Mouse (Mus musculus) frontal cortex, postnatal 14 days (tissue): Measurements from ENCODE around the gene Map2k3.
"Not testable (repeated sequence)": the region's sequence is repeated elsewhere in the genome, so short reads cannot be mapped to it uniquely, and the experiment has no call there.

Experiments
- DNase-seq, 2 experiments: peaks; one replicate each; pipeline ENCODE4 v3.0.0; 2022; ENCODE audit warnings: low spot score in 2 of 2

Map2k3 gene

DNA sequence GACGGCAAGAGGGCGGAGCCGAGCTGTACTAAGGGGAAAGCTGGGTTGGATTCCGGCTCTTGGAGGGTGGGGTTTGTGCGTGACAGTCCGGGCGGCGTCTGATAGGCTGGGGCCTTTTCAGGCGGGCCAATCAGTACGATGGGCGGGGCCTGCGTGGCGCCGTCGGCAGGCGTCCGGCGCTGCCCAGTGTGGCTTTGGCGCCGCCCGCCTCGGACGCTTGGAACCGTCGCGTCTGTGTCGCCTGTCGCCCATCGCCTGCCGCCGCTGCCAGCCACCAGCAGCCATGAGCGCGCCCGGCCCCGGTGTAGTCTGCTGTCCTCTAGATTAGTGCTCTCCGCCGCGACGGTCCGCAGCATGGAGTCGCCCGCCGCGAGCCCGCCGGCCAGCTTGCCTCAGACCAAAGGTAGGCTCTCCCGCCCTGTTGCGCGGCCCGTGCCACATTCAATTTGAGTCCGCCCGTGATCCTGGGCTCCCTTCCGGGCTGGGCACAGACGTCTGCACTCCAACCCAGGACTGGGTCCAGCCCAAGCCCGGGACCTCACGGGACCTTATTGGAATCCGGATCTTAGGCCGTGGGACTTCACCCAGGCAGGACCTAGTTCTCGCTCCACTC is at the start of gene Map2k3:
Gene Map2k3 (plus strand): TSS at position 165 of the 613 bp plus-strand sequence.
- peak; percentile 87 to 94 for DNase-seq

DNA sequence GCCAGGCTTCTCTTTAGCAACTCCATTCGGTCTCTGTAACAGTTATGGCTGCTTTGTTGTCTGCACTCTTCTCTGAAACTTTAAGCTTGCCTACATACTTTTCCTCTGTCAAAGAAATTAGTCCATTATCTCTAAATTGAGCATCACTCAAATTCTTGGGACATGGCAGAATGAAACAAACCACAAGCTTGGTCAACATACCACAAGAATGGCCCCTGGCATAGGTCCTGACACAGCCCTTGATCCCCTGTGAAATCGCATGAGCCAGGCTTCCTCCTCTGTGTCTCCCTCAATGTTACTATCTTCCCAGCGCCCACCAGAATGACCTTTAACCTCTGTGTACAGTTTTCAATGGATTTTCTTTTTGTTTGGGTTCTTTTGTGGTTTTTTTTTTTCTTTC is 49.4 kb upstream of the Map2k3 start:
- DNase-seq, result no peak

DNA sequence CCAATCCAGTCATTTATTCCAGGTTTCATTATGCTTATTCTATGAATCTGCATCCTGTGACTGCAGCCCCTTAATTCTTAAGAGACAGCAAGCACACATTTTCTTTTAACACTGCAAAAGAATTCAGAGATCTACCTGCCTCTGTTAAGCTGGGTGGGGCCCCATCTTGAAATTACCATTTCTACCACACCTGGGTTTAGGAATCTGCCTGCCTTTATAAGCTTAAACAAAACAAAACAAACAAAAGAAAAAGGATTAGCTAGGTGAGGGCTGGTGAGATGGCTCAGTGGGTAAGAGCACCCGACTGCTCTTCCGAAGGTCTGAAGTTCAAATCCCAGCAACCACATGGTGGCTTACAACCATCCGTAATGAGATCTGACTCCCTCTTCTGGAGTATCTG is 44.8 kb upstream of the Map2k3 start:
- DNase-seq, result not testable (repeated sequence)

DNA sequence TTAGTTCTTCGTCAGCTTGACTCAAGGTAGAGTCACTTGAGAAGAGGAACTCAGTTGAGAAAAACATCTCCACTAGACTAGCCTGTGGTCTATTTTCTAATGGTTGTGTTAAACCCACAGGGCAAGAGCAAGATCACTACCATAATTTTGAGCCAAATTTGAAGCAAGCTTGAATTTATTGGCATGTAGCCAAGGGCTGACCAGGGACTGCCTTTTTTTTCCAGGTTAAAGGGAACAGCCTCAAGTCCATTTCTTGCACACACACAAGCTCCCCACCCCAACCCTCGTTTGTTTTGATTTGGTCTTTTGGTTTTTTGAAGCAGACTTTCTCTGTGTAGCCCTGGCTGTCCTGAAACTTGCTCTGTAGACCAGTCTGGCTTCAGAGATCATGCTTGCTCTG is 42.0 kb upstream of the Map2k3 start:
- no peak for DNase-seq

DNA sequence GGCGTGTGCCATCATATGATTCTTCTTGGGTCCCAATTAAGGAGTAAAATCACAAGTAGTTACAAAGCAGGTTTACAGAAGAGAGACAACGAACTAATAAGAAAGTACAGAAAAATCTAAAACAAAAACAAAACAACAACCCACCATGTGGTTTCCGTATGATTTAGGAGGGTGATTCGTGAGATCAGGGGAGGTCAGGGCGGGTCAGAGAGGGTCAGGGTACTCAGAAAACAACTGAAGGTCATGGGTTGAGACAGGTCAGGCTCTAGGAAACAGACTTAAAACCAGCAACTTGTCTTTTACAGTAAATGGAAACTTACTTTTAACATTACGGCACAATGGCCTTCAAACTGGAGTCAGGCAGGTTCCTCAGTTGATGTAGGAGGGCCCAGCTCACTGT is 41.5 kb upstream of the Map2k3 start:
- no peak for DNase-seq

DNA sequence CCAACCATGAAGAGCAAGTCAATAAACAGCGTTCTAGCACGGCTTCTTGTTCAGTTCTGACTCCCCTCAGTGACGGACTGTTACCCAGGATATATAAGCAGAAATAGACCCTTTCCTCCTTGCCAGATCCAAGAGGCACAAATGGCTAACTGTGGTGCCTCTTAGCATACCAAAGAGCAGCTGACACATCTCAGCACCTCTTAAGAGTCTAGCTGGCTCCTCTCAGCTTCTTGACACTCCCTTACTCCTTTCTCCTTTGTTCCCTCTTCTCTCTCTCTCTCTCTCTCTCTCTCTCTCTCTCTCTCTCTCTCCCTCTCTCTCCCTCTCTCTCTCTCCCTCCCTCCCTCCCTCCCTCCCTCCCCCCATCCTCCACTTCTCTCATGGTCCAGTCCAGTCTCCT is 41.1 kb upstream of the Map2k3 start:
- no peak for DNase-seq

DNA sequence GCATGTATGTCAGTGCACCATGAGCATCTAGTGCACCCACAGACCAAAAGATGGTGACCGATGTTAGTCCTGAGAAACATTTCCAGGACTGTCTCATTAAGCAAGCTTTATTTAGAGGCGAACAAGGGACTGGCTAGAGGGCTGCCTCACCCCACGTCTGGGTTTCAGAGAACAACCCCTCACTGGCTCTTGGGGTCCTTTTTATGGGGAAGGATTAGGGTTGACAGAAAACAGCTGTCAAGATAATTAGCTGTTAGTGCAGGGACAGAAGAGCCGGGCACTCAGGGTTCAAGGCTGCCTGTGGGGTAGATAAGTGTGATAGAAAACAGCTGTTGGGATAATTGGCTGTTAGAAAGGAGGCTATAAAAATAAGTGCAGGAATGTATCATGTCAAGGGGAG is 35.9 kb upstream of the Map2k3 start:
- no peak for DNase-seq

DNA sequence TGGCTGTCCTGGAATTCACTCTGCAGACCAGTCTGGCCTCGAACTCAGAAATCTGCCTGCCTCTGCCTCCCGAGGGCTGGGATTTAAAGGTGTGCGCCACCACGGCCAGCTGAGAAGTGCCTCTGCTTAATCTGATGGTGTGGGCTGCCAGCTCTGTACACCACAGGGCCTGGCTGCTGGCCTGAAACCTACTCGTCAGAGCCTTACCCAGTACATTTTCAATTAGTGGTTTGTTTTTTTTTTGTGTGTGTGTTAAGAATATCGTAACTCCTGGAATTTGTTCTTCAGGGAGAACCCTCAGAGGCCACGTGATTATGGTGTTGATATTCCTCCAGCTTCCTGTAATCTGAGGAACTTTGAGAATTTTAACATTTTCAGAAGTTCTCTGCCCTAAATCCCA is 29.8 kb upstream of the Map2k3 start:
- no peak for DNase-seq

DNA sequence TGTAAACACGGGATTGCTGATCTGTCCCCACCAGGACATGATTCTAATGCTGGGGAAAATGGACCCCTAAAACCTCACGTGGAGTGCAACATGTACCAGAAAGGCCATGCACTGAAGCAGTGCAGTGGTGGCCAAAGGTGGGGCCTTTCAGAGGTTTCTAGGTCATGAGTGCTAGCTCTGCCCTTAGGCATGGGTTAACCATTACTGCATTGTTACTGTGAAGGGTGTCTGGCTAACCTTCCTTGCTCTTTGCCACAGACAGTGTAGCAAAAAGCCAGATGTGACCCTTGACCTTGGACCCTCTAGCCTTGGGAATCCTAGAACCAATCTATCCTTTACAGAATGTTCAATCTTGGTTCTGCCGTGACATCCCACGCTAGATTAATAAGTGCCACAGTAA is 29.3 kb upstream of the Map2k3 start:
- DNase-seq, result no peak

DNA sequence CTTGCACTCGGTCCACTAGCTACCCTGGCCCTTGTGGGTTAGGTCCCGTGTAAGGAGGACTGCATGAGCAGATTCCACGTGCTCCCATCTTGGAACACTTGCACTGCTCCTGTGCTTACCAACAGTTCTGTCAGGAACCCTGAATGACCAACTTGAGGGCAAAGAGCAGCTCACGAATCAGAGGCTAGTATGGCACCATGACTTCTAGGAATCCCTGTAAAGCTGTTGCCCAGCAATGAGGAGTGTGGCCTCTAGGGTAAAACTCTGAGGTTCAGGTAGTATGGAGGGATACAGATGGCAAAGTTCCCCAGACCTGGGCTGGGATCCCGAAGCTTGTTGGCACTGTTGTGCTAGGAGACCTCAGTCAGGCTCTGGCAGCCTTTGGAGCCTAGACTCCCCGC is 28.2 kb upstream of the Map2k3 start:
- no peak for DNase-seq

DNA sequence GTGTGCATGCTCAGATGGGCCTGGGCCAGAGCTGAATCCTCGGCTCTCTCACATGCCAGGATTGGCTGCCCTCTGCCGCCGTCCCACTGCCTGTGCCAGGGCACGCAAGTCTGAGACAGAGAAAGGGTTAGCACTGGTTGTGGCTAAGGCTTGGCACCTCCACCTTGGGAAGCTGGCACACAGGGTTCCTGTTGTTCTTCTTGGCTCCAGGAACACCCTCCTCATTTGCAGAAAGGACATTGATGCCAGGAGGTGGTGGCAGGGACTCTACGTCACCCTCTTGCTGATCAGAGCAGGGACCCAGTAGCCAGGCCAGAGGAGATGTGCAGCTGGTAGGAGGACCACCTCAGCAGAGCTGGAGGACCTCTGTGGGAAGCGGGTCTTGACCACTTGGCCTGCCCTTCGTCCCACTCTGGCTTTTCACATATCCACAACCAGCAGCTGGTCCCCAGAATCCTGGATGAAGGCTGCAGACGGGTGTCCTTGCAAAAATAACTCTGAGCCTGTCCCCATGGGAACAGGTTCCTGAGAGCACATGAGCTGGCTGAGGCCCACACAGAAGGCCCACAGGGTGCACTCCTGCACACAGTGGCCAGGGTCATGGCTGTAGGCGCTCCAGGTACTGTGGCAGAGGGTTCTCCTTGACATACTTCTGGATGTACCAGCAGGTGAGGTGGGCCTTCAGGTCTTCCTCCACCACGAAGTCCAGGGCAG is 26.3 kb upstream of the Map2k3 start:
- no peak for DNase-seq

DNA sequence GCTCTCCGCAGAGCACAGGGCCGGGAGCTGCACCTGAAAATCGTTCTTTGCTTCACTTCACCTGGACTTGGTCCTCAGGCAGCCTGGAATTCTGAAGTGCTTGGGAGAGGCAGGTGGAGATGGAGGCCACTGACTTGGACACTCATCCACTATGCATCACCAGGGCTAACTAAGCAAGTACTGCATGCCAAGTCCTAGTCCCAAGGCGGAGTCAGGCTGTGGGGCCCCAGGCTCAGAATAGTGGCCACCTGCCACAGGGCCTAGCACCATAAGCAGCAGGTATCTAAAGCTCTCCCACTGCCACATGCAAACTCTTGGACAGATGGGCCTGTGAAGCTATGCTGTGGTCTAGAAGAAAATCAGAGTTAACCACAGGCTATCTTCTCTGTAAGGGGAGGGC is 25.4 kb upstream of the Map2k3 start:
- no peak for DNase-seq

DNA sequence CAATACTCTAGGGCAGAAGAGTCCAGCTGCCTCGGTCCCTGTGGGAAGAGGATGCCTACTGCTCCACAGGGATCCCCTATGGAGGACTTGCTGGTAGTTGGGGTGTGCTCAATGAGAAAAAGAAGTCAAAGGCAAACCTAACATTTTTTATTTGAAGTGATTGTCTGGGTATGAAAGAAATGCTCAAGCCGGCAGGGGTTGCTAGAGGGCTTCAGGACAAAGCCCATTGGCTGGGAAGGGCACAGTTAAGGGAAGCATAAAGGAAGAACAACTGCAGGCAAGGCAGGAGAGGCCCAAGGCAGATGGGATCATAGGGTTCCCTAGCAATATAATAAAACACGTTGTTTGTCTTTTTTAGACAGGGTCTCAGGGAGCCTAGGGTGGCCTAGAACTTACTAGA is 23.8 kb upstream of the Map2k3 start:
- no peak for DNase-seq

DNA sequence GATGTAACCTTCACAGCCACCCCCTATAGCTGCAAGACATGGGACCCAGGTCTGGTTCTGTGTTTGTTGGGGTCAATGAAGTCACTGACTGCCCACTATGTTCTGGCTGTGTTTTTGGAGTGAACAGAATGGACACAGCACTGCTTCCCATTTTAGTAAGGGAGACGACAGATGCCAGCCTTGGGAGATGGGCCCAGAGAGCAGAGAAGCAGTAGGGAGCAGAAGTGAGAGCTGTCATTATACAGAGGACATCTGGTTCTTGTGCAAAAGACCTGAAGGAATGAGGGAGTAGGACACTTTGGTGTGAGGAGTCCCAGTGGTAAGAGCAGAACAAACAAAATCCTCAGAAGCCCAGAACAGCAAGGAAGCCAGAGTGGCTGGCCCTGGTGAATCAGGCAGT is 22.2 kb upstream of the Map2k3 start:
- DNase-seq, result no peak

DNA sequence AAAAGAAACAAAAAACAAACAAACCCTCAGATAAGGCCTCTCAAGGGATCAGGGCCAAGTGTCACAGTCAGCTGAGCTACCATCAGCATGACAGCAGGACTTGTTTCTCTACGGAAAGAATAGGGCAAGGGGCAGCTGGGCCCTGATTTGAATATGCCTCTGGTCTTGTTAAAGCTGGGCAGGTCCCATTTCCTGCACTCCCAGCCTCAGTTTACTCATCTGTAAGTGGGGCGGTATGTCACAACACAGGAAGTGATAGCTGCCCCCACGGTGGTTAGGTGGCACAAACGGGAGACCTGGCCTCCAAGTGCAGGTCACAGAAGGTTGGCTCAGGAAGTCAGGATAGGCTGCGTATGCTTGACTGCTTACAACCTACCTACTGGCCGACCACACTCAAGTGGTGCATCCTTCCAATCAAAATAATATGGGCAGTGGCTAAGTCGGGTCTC is 19.3 kb upstream of the Map2k3 start:
- no peak for DNase-seq

DNA sequence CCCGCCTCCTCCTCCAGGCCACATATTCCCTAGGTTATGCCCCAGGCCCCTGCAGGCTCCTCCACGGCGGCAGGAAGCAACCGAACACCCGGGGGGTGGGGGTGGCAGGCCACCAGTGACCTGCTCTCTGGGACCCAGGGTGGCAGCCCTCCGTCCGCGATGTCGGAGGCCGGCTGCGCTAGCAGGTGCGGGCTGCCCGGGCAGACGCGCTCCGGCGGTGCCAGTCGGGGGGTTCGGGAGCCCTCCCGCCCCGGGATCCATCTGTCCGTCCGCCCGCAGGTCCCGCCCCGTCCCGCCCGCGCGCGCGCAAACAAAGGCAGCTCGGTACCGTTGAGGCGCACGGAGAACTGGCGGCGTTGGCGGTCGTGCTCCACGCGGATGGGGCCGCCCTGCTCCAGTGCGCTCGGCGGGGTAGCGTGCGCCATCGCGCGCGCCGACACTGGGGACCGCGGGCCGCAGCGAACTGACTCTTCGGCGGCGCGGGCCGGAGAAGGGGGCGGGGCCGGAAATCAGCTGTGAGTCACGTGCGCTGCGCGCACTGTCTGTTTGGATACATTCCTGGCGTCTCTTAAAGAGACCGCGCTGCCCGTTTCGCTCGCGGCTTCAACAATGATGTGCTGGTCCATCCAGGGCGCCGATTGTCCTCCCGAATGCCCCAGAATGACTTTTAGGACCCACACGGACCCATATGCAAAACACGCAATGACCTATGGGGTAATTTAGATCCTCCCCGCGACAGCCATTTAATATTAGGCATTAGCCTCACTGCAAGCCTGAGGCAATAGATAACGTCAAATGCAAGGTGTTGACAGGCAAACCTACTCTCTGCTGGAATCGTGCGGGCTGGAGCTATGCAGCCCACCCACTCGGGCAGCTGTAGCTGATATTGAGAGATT is 18.3 kb upstream of the Map2k3 start:
- peak; percentile 80 to 88 for DNase-seq

DNA sequence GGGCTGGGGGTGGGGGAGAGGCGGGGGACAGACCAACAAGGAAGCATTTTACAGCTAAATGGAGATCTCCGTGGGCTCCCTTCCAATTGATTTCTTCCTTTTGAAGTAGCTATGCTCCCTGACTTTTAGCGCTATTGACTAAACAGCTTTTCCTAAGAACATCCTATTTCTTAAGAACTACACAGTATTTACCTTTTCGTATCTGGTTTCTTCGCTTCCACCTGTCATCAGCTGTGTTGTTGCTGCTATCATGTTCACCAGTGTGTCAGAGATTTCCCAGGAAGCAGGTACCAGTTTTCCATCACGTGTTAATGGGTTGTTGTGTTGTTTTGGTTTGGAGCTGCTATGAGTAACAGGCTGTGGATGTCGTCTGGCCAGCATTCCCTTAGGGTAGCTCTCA is 17.3 kb upstream of the Map2k3 start, which contains the start of gene Natd1:
Gene Natd1 (minus strand): TSS at position 260 of the 400 bp plus-strand sequence.
- no peak for DNase-seq

DNA sequence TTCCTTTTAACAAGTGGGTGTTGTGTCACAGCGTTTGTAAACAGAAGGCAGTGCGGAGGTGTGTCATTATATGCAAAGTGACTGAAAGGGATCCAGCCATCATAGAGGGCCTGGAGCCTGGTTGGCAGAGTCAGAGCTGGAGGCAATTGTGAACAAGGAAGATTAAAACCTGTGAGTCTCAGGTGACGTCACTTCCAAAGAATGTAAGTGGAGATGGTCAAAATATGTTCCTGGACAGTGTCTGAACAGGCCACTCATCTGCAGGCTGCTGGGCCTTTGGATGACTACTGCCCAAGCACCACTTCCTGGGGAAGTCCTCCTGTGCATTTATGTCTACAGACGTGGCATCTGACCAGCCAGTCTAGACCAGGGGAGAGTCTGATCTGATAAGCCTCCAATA is 16.6 kb upstream of the Map2k3 start:
- DNase-seq, result no peak

DNA sequence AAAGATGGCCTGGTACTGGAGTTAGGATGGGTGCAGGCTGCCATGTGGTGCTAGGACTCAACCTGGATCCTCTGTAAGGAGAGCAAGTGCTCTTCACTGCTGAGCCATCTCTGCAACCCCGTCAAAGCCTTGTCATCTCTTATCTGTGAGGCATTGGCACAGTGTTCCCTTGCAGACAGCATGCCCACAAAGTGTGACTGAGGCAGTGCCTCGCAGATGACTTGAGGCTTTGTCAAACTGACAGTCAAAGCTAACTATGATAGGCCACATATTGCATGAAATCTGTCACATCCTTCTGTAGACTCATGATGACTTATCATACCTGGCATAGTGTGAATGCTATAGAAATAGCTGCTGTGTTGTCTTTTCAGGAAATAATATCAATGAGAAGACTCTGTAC is 11.8 kb upstream of the Map2k3 start:
- DNase-seq, result no peak

DNA sequence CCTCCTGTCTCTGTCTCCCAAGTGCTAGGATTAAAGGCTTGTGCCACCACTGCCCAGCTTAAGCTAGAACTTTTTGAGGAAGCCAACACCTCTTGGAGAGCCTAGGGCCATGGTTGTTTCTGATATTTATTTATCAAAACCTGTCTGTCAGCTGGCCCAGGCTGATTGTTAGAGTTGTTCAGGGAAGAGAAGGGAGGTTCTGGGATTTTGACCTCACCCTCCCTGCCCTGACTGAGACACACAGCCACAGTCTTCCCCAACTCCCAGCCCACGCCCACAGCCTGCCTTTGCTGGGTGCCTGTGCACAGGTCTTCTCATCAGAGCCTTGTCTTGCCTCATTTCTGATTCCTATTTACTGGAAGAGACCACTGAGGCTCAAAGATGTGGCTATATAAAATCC is 9.6 kb upstream of the Map2k3 start:
- no peak for DNase-seq

DNA sequence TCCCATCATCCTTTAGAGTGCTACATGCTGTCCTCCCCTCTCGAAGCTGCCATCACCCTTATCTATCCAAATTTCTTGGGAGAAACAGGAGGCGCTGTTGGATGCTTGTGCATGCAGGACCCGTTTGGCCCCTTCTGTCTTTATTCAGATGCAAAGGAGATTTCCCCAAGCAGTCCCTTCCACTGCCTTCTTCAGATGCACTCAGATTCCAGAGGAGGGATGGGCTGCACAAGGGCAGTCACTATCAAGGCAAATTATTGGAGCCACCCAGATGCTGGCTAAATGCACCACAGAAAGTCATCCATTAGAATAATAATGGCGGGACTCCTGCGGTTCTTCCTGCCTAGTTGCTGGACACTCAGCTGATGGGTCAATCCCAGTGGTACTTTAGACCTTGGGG is 8.9 kb upstream of the Map2k3 start:
- DNase-seq, result no peak

DNA sequence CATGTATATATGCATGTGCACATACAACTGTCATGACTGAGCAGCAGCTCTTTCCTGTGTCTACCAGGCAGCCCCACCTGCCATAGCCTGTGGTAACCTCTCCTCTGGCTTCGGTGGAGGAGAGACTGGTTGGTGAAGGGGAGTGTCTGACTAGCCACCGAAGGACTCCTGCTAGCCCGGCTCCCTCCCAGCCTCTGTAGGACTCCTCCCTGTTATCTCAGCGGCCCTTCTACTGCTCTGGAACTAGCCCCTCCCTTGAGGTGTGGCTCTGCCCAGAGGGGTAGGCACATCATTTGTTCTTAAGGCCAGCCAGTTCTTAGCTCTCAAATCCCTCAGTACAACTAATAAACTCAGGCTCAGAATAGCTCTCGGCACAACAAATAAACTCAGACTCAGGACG is 7.3 kb upstream of the Map2k3 start:
- DNase-seq, result no peak

DNA sequence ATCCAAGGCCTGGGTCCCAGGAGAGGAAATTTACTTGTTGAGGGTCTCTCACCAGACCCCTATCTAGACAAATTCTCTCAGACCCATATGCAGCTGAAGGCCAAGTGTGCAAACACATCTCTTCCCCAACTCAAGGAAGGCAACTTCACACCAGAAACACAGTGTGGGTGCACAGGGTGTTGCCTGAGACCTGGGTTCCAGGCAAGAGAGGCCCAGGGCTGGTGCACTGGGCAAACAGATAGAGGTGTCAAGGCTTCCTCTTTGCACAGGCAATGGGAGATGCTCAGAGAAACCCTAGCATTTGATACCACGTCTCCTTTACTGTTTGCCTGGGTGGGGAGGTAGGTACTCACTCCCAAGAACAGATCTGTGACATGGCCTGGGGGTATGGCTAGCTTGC is 6.9 kb upstream of the Map2k3 start:
- DNase-seq, result no peak
